Mouse (Mus musculus): ENCODE results near the gene 4930432K21Rik.
A peak's percentile ranks its signal among the peaks of the same experiment; 100 is the strongest.

Gene 4930432K21Rik

DNA sequence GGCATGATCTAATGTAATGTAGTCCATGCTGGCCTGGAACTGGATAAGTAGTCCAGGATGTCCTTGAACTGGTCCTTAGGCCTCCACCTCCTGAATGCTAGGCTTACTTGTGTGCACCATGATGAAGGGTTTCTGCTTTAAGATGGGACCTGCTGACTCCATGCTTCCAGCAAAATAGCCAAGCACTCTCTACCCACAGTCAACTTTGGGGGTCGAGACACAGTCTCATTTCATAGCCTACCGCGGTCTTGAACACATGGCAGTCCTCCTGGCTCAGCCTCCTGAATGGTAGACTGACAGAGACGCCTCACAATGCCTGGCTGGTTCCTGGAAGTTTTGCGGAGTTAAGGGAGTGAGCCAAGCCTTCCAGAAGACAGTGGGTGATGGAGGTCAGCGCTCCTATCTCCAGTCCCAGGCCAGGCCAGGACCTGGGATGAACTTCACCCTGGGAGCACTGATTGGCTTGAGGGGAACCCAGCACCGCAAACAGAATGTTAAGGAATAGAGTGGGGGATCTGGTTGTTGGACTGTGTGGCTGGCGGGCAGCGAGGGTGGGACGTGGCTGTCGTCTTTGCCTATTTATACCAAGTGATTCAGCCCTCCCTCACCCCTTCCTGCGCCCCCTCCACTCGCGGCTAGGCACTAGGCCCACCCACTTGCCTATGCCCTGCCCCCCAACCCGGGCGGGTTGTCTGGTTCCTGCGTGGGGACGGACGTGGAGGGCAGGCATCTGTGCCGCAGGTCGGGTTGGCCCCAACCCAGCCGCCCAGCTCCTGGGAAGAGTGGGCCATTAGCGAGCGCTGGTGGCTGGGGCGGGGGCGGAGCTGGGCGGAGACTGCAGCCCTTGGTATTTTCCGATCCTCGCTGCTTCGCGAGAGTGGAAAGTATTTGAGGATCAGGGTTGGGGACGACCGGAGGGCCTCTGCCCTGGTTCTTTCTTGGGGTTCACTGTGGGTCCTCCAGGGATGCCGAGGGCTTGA lies 55.4 kb downstream of the 4930432K21Rik start:
- peak overlapping the region; percentile 87 for H3K4me3 ChIP-seq (replicated peaks; ENCODE audit: low read length)
- peaks cover 36% of the 10 kb centered on the region for H3K36me3 ChIP-seq (ENCODE audit: insufficient read depth, low read length)
- peaks cover 8% of the 10 kb centered on the region for H3K27me3 ChIP-seq (ENCODE audit: insufficient read depth, low read length)
- TF ChIP-seq CTCF (conservative IDR thresholded peaks at IDR 0.05; ENCODE audit: low read length) (no peak), NANOG (IDR thresholded peaks at IDR 0.05; ENCODE audit: borderline replicate concordance, low read length) (no peak), POU5F1 (IDR thresholded peaks at IDR 0.05; ENCODE audit: borderline replicate concordance, low read length) (no peak)
- no peaks in the 10 kb centered on the region for H3K9me3 ChIP-seq (ENCODE audit: low read length)
- H3K4me1 ChIP-seq (replicated peaks; ENCODE audit: low read depth, low read length), result peaks cover 77% of the 10 kb centered on the region

DNA sequence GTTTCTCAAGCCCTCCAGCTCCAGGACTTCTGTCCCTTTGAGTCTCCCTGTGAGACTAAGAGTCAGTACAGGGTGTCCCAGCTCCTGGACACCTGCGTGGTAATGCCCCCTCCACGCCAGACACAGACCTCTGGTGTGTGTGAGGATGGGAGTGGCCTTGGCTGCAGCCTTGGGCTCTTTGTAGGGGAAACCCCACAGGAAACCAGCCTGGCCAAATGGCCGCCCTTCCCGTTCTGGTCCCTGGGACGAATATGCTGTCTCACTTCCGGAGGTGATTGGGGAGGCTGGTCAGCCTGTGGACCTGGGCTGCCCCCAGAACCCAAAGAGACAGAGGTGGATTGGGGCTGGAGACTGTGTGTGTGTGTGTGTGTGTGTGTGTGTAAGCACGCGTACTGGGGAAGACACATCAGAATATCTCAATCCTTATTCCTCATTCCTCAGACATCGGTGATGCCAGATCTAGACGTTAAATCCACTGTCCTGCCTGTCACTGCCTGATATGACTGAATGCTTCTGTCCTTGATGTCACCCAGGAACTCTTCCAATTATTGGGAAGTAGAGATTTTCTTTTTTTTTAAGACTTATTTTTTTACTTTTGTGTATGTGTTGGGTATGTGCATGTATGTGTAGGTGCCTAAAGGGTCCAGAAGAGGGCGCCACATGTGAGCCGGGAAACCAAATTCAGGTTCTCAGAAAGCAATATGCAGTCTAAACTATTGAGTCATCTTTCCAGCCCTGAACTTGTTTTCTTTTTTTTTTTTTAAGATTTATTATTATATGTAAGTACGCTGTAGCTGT lies 56.3 kb downstream of the 4930432K21Rik start:
- Histone ChIP-seq H3K4me1 (replicated peaks; ENCODE audit: low read depth, low read length) (peaks cover 79% of the 10 kb centered on the region), H3K9me3 (ENCODE audit: low read length) (no peaks in the 10 kb centered on the region), H3K36me3 (ENCODE audit: insufficient read depth, low read length) (peaks cover 45% of the 10 kb centered on the region), H3K27me3 (ENCODE audit: insufficient read depth, low read length) (peaks cover 8% of the 10 kb centered on the region), H3K4me3 (replicated peaks; ENCODE audit: low read length) (peak overlapping the region; percentile 87)
- no peak for TF ChIP-seq POU5F1 (IDR thresholded peaks at IDR 0.05; ENCODE audit: borderline replicate concordance, low read length)
- TF ChIP-seq CTCF (conservative IDR thresholded peaks at IDR 0.05; ENCODE audit: low read length), result peak; percentile 53
- TF ChIP-seq NANOG (IDR thresholded peaks at IDR 0.05; ENCODE audit: borderline replicate concordance, low read length), result no peak

GRCm38 (mm10) chr8:84205073-84205472 lies 57.2 kb downstream of the 4930432K21Rik start:
- no peak overlapping the region for H3K4me3 ChIP-seq (replicated peaks; ENCODE audit: low read length)
- peaks cover 8% of the 10 kb centered on the region for H3K27me3 ChIP-seq (ENCODE audit: insufficient read depth, low read length)
- TF ChIP-seq NANOG (IDR thresholded peaks at IDR 0.05; ENCODE audit: borderline replicate concordance, low read length), result no peak
- TF ChIP-seq POU5F1 (IDR thresholded peaks at IDR 0.05; ENCODE audit: borderline replicate concordance, low read length), result no peak
- TF ChIP-seq CTCF (conservative IDR thresholded peaks at IDR 0.05; ENCODE audit: low read length), result no peak
- H3K9me3 ChIP-seq (ENCODE audit: low read length), result no peaks in the 10 kb centered on the region
- peaks cover 51% of the 10 kb centered on the region for H3K36me3 ChIP-seq (ENCODE audit: insufficient read depth, low read length)
- peaks cover 76% of the 10 kb centered on the region for H3K4me1 ChIP-seq (replicated peaks; ENCODE audit: low read depth, low read length)

DNA sequence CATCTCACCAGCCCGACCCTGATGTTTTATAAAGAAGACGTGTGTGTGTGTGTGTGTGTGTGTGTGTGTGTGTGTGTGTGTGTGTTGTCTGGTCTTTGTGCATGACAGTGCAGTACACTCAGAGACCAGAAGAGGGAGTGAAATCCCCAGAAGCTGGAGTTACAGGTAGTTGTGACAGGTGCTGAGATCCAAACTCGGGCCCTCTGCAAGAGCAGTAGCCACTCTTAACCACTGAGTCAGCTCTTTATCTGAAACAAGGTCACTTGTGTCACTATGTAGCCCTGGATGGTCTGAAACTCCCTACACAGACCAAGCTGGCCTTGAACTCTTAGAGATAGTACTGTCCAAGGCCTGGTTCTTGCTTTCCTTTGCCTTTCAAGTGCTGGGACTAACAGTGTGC lies 58.8 kb downstream of the 4930432K21Rik start:
- peaks cover 62% of the 10 kb centered on the region for H3K36me3 ChIP-seq (ENCODE audit: insufficient read depth, low read length)
- H3K4me1 ChIP-seq (replicated peaks; ENCODE audit: low read depth, low read length), result peaks cover 82% of the 10 kb centered on the region
- H3K9me3 ChIP-seq (ENCODE audit: low read length), result no peaks in the 10 kb centered on the region
- TF ChIP-seq NANOG (IDR thresholded peaks at IDR 0.05; ENCODE audit: borderline replicate concordance, low read length) (no peak), CTCF (conservative IDR thresholded peaks at IDR 0.05; ENCODE audit: low read length) (peak; percentile 21; the same call in 1 of the 2 replicates), POU5F1 (IDR thresholded peaks at IDR 0.05; ENCODE audit: borderline replicate concordance, low read length) (no peak)
- peaks cover 5% of the 10 kb centered on the region for H3K27me3 ChIP-seq (ENCODE audit: insufficient read depth, low read length)
- H3K4me3 ChIP-seq (replicated peaks; ENCODE audit: low read length), result no peak overlapping the region

DNA sequence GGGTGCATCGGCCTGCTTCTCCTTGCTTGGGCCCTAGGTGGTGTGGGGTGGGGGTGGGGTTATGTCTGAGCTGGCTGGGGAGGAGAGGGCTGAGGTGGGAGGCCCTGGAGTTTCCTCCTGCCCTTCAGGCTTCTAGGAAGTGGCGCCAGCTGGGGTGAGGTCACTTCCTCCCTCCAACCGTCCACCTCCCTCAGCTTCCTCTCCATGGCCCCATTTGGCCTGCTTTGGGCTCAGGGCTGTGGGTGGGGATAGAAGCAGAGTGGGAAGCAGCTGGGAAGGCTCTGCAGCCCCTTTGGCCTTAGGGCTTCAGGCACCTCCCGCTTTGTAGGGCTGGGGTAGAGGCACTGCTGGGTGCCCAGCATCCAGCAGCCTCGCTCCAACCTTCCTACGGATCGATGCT lies 60.0 kb downstream of the 4930432K21Rik start:
- Histone ChIP-seq H3K9me3 (ENCODE audit: low read length) (no peaks in the 10 kb centered on the region), H3K4me3 (replicated peaks; ENCODE audit: low read length) (peak overlapping the region; percentile 45), H3K36me3 (ENCODE audit: insufficient read depth, low read length) (peaks cover 65% of the 10 kb centered on the region), H3K4me1 (replicated peaks; ENCODE audit: low read depth, low read length) (peaks cover 81% of the 10 kb centered on the region), H3K27me3 (ENCODE audit: insufficient read depth, low read length) (no peaks in the 10 kb centered on the region)
- TF ChIP-seq NANOG (IDR thresholded peaks at IDR 0.05; ENCODE audit: borderline replicate concordance, low read length) (no peak), POU5F1 (IDR thresholded peaks at IDR 0.05; ENCODE audit: borderline replicate concordance, low read length) (no peak), CTCF (conservative IDR thresholded peaks at IDR 0.05; ENCODE audit: low read length) (no peak)

DNA sequence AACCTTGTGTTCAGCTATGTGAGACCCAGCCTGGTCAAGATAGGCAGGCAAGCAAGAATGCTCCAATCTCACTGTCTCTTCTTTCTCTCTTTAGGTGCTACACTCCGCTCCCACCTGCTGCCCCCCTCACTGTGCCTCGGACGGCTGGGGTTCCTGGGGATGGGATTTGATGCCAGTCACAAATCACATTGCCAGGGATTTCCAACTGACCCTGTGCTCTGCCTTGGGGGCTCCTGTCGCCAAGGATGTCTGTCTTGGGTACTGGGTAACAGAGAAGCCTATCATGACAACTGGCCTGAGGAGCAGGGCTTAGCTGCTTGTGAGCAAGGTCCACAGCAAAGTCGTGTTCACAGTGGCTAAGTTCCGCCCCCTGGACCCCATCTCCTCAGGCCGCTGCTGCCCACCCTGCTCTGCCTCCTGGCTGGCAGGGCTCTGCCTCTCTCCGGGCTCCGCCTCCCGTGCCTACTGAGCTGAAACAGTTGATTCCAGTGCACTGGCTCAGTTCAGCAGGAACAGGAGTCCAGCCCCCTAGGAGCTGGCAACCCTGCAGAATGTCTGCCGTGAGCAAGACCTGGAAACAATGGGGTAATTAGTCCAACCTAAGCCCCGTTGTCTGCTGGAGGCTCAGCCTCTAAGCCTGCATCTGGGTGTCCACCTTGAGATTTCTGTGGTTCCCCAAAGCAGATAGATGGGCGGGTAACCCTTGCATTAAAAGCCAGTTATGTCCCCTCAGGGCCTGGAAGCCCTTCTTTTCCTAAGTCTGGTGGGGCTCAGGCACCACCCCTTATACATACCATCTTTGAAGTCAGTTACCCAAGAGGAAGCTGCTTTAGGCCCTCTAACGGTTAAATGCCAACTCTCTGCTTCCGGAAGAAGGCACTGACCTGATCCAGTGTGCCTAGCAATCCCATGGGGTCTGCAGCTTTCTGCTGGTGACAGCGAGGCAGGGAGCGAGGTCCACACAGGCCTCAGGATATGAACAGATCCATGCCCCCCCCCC lies 60.9 kb downstream of the 4930432K21Rik start:
- peaks cover 74% of the 10 kb centered on the region for H3K36me3 ChIP-seq (ENCODE audit: insufficient read depth, low read length)
- no peaks in the 10 kb centered on the region for H3K27me3 ChIP-seq (ENCODE audit: insufficient read depth, low read length)
- TF ChIP-seq CTCF (conservative IDR thresholded peaks at IDR 0.05; ENCODE audit: low read length) (no peak), NANOG (IDR thresholded peaks at IDR 0.05; ENCODE audit: borderline replicate concordance, low read length) (no peak), POU5F1 (IDR thresholded peaks at IDR 0.05; ENCODE audit: borderline replicate concordance, low read length) (no peak)

DNA sequence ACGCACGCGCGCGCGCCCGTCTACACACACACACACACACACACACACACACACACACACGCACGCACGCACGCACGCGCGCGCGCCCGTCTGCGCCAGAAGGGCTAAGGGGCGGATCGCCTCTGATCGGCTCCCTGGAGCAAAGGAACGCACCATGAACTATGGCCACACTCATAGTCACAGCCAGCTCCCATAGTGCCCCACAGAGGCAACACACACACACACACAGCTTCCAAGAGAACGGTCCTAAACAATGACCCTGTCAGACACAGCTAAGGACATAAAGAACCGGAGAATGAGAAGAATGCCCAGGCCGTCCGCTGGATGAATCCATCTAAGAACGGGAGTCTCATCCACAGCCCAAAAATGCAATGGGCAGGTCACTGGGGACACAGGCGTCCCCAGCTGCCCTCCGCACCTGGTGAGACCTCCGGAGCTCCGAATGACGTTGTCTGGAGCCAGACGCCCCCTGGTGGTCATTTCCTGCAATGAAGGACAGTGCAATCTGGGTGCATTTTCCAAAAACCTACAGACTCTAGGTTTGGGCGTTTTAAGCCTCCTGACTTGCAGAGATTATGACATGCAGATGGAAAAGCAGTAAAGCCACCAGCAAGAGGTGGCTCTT lies 62.5 kb downstream of the 4930432K21Rik start:
- Histone ChIP-seq H3K36me3 (ENCODE audit: insufficient read depth, low read length) (peaks cover 83% of the 10 kb centered on the region), H3K4me3 (replicated peaks; ENCODE audit: low read length) (peak overlapping the region; percentile 51; the same call in 1 of the 2 replicates), H3K9me3 (ENCODE audit: low read length) (no peaks in the 10 kb centered on the region), H3K27me3 (ENCODE audit: insufficient read depth, low read length) (no peaks in the 10 kb centered on the region), H3K4me1 (replicated peaks; ENCODE audit: low read depth, low read length) (peaks cover 69% of the 10 kb centered on the region)
- TF ChIP-seq POU5F1 (IDR thresholded peaks at IDR 0.05; ENCODE audit: borderline replicate concordance, low read length) (no peak), CTCF (conservative IDR thresholded peaks at IDR 0.05; ENCODE audit: low read length) (peak; percentile 72)

More for the DNA sequence above, 60.9 kb downstream of the 4930432K21Rik start:
- no peaks in the 10 kb centered on the region for H3K9me3 ChIP-seq (ENCODE audit: low read length)
- H3K4me3 ChIP-seq (replicated peaks; ENCODE audit: low read length), result peak overlapping the region; percentile 26; the same call in 1 of the 2 replicates
- H3K4me1 ChIP-seq (replicated peaks; ENCODE audit: low read depth, low read length), result peaks cover 76% of the 10 kb centered on the region
